In genomic region chr6:101289428-101289827, GRCm38 (mm10) we compare ENCODE assay signal across 15 mouse cellular contexts.
DNase-seq lines count a peak whose midpoint lies in the region; ATAC-seq and TF ChIP-seq lines count a peak whose summit lies in the region.
"Had no signal": no experiment of that assay in that cellular context is flagged by ENCODE, and none has a peak within 500 bp of the region (broad histone marks: within the 10 kb centered on the region; RNA-seq: fewer than 3 reads in every experiment).

No protein-coding gene starts in this region.

- TF ChIP-seq CTCF in left cerebral cortex, adult 2 months (IDR thresholded peaks at IDR 0.05), result no peak
- TF ChIP-seq CTCF in heart, adult 2 months (IDR thresholded peaks at IDR 0.05), result no peak

- H3K4me3 ChIP-seq in forebrain, embryonic 16.5 days (replicated peaks; ENCODE audit: low read length), result no peak overlapping the region
- H3K4me3 ChIP-seq in forebrain, embryonic 11.5 days (ENCODE audit: low read depth, low read length), result no peak overlapping the region
- H3K4me3 ChIP-seq in left cerebral cortex, adult 2 months, result no peak overlapping the region
- H3K4me3 ChIP-seq in heart, adult 2 months, result no peak overlapping the region
- H3K4me3 ChIP-seq: hindbrain, embryonic 10.5 days; myocyte had no signal

- H3K4me1 ChIP-seq in forebrain, embryonic 16.5 days (replicated peaks; ENCODE audit: control insufficient read depth, insufficient read depth, low read length), result peaks cover 2% of the 10 kb centered on the region; the same call in 1 of the 2 replicates
- H3K4me1 ChIP-seq in forebrain, embryonic 11.5 days (replicated peaks; ENCODE audit: control insufficient read depth, insufficient read depth, low read length), result peaks cover under 1% of the 10 kb centered on the region; the same call in 1 of the 2 replicates
- peaks cover 5% of the 10 kb centered on the region; the same call in 1 of the 2 replicates for H3K4me1 ChIP-seq in heart, adult 2 months (ENCODE audit: control insufficient read depth, insufficient read depth, low read length)

- H3K36me3 ChIP-seq in forebrain, embryonic 16.5 days (ENCODE audit: control insufficient read depth, insufficient read depth), result no peaks in the 10 kb centered on the region
- H3K36me3 ChIP-seq in forebrain, embryonic 11.5 days (ENCODE audit: control insufficient read depth, insufficient read depth, low read length), result no peaks in the 10 kb centered on the region
- no peaks in the 10 kb centered on the region for H3K36me3 ChIP-seq in heart, adult 2 months (ENCODE audit: control insufficient read depth, insufficient read depth, low read length)
- H3K36me3 ChIP-seq: hindbrain, embryonic 10.5 days had no signal

- no peak overlapping the region for H3K9ac ChIP-seq in forebrain, embryonic 16.5 days (replicated peaks; ENCODE audit: low read depth, low read length)
- H3K9ac ChIP-seq in forebrain, embryonic 11.5 days (ENCODE audit: low read length), result no peak overlapping the region
- no peak overlapping the region for H3K9ac ChIP-seq in heart, adult 2 months (ENCODE audit: low read depth, low read length)

- no peak overlapping the region for H3K27ac ChIP-seq in forebrain, embryonic 16.5 days (ENCODE audit: low read length)
- H3K27ac ChIP-seq in forebrain, embryonic 11.5 days (ENCODE audit: low read depth, low read length), result no peak overlapping the region
- H3K27ac ChIP-seq in left cerebral cortex, adult 2 months, result no peak overlapping the region
- H3K27ac ChIP-seq in heart, adult 2 months, result no peak overlapping the region
- H3K27ac ChIP-seq: hindbrain, embryonic 10.5 days had no signal

- 52% methylated on average over 4 of the region's 4 CpGs for WGBS in forebrain, embryonic 16.5 days
- WGBS in forebrain, embryonic 11.5 days, result 87% methylated on average over 4 of the region's 4 CpGs
- 70% methylated on average over 4 of the region's 4 CpGs for WGBS in heart, adult 2 months

- no peak overlapping the region for H3K4me2 ChIP-seq in forebrain, embryonic 16.5 days (ENCODE audit: low read length)
- no peak overlapping the region for H3K4me2 ChIP-seq in forebrain, embryonic 11.5 days (ENCODE audit: low read depth, low read length, severe bottlenecking)
- H3K4me2 ChIP-seq: midbrain, embryonic 11.5 days had no signal

- H3K9me3 ChIP-seq in forebrain, embryonic 16.5 days (ENCODE audit: control insufficient read depth, low read length), result no peaks in the 10 kb centered on the region
- no peaks in the 10 kb centered on the region for H3K9me3 ChIP-seq in forebrain, embryonic 11.5 days (ENCODE audit: control insufficient read depth, low read length)
- H3K9me3 ChIP-seq: hindbrain, embryonic 10.5 days had no signal

- intact Hi-C loops in left cerebral cortex, postnatal 10 days (cut with DNase I), result no loop called here
- intact Hi-C loops in left cerebral cortex, adult 2 months (cut with DNase I), result no loop called here
- intact Hi-C loops in left cerebral cortex, postnatal 4 days (cut with DNase I), result no loop called here
- intact Hi-C loops in heart, adult 2 months (cut with DNase I), result no loop called here

- no peak for TF ChIP-seq EP300 in heart, adult 2 months (IDR thresholded peaks at IDR 0.05; ENCODE audit: insufficient read depth, low read depth, low read length)

- no peak for DNase-seq in forebrain, embryonic 11.5 days (ENCODE audit: low spot score)
- DNase-seq in left cerebral cortex, postnatal 10 days (ENCODE audit: extremely low spot score in 1 of 2, low spot score in 2 of 2), result peak; percentile 35 to 37
- DNase-seq in left cerebral cortex, adult 2 months (ENCODE audit: extremely low spot score in 1 of 2, low spot score in 2 of 2), result no peak
- peak; percentile 52 for DNase-seq in left cerebral cortex, postnatal 4 days
- DNase-seq in telencephalon, adult 2 months (ENCODE audit: low read depth, low spot score), result peak; percentile 38
- no peak for DNase-seq in lung, postnatal 10 days
- DNase-seq in heart, adult 2 months, result no peak
- DNase-seq: cerebellum, adult 8-10 months; kidney, postnatal 25 days; thymus, adult 18-20 months had no signal

- peak; percentile 59; the same call in 1 of the 2 replicates for ATAC-seq in forebrain, embryonic 16.5 days
- ATAC-seq in forebrain, embryonic 11.5 days (replicated peaks; ENCODE audit: low FRiP score), result no peak
- ATAC-seq: intestine, postnatal 0 days had no signal

- peaks cover 1% of the 10 kb centered on the region; the same call in 1 of the 2 replicates for H3K79me2 ChIP-seq in heart, adult 2 months (replicated peaks; ENCODE audit: control insufficient read depth, insufficient read depth, low read length)

- no peak for TF ChIP-seq POLR2A in heart, adult 2 months (IDR thresholded peaks at IDR 0.05; ENCODE audit: insufficient read depth, low read depth, low read length)

- H3K27me3 ChIP-seq in forebrain, embryonic 16.5 days (replicated peaks; ENCODE audit: control insufficient read depth, insufficient read depth, low read length), result 0 out of 2 replicates have a peak, but pooled peaks cover 2% of the 10 kb centered on the region
- H3K27me3 ChIP-seq in forebrain, embryonic 11.5 days (ENCODE audit: control insufficient read depth, insufficient read depth, low read length), result no peaks in the 10 kb centered on the region
- H3K27me3 ChIP-seq in heart, adult 2 months (ENCODE audit: control insufficient read depth, insufficient read depth, low read length), result no peaks in the 10 kb centered on the region

Comparison
In these comparisons a context has a peak if more than half of its experiments do, and no peak if none do; other contexts are left out.
1. DNase-seq: peak in left cerebral cortex, postnatal 10 days (2 of 2), left cerebral cortex, postnatal 4 days (single experiment) and telencephalon, adult 2 months (single experiment); none in forebrain, embryonic 11.5 days (single experiment), left cerebral cortex, adult 2 months (0 of 2), lung, postnatal 10 days (single experiment) and heart, adult 2 months (0 of 2).